Mouse (Mus musculus): Measurements from ENCODE around the gene AI661453.
"Not testable (repeated sequence)": the region's sequence is repeated elsewhere in the genome, so short reads cannot be mapped to it uniquely, and the experiment has no call there.

The AI661453 gene

DNA sequence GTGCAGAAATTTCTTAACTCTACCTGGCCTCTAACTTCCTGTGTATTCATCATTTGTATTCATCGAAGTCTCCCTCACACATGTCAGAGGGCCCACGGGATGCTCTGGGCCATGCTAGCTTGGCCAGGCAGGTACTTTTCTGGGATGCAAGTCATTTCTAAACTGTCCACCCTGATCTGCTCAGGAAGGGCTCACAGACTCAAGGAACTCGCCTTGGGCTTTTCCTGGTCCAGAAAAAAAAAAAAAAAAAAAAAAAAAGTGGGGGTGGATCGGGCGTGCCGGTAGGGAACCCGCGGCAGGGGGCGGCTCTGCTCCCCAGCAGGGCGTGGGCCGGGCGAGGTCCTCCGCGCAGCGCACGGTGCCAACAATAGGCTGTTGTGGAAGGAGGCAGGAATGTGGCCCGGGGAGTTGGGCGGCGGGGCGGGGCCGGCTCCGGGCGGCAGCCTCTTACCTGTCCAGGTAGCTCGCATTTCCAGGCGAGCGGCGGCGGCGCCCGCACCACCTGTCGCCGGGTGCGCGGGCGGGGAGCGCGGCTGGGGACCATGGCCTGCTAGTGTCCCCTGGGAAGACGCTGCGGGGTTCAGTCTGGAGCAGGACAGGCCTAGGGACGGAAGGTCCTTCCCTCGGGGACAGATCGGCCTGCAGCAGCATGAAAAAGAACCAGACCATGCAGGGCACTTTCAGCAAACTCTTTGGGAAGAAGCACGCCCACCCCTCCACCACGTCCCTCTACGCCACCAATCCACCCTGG lies at the start of gene AI661453:
Gene AI661453, plus strand, starts transcription at position 460 of the 751 bp plus-strand sequence.
- DNase-seq (ENCODE audit: low spot score in 2 of 2): no peak

DNA sequence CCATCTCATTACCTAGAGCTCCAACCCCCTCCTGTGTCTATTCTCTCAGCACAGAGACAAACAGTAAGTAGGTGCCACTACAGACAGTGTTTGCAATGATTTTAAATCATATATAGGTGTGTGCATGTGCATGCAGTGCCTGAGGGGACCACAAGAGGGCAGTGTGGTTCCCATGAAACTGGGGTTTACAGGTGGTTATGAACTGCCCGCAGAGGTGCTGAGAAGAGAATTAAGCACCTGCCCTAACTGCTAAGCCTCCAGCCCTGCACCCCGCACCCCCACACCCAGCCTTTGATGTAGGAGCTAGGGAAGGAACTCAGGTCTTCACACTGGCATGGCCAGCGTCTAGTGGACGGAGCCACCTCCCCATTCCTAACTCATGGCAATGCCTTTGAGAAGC lies 49.8 kb upstream of the AI661453 start:
- no peak for DNase-seq (ENCODE audit: low spot score in 2 of 2)

DNA sequence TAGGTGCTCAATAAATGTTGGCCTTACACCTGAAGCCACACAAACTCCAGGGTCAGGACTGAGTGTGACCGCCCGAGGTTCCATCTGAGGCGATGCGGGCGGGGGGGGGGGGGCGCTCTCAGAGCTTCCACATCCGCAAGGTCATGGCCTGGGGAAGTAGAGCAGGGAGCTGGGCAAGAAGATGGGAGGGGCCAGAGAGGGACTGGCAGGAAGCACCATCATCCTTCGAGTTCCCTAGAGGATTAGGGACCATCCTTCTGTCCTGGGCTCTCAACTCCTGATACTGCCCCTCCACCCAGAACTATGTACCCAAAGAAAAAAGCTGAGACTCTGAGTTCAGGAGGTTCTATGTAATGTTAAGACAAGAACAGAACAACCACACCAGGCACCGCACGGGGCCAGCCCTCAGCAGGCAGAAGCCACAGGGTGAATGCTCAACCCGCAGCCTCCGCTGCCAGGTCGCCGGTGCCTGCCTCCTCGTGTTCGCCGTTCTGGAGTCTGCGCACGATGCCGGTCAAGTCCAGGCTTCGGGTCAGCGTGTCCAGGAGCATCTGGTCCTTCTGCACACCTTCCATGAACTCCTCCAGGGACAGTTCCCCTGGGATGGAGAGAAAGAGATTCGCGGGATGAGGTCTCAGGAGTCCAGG lies 42.1 kb upstream of the AI661453 start:
- no peak for DNase-seq (ENCODE audit: low spot score in 2 of 2)

DNA sequence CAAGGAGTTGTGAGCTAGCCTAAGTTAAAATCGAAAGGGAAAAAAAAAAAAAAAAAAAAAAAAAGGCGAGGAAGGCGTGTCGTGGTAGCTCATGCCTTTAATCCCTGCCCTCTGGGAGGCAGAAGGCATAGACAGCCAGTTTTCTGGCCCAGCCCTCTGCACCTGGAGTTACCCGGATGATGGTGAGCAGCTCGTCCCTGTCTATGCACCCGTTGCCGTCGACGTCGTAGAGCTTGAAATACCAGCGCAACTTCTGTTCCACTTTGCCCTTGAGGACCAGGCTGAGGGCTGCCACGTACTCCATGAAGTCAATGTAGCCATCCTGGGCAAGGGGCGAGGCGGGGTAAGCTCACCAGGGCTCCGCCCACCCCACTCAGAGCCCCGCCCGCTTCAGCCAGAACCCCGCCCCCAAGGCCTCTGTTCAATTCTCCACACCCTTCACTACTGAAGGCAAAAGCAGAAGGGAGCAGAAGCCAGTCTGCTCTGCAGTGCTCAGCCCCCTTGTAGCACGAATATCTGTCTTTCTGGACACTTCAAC lies 41.0 kb upstream of the AI661453 start:
- DNase-seq (ENCODE audit: low spot score in 2 of 2): no peak

DNA sequence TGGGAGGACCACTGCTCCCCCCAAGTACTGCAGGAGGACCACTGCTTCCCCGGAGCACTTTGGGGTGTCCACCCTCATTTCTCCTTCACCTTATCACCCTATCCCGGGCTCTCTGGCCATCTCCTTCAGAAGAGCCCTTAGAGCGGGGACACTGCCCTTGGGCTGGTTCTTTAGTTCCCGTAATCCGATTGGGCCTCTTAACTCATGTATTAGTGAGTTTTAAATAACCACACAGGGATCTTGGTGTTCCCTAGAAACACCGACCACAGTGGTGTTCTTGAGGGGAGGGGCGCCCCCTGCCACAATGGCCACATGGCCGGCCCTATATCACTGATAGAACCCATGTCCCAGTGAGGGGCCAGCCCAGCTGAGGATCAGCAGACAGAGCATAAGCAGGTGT lies 37.3 kb upstream of the AI661453 start:
- no peak for DNase-seq (ENCODE audit: low spot score in 2 of 2)

DNA sequence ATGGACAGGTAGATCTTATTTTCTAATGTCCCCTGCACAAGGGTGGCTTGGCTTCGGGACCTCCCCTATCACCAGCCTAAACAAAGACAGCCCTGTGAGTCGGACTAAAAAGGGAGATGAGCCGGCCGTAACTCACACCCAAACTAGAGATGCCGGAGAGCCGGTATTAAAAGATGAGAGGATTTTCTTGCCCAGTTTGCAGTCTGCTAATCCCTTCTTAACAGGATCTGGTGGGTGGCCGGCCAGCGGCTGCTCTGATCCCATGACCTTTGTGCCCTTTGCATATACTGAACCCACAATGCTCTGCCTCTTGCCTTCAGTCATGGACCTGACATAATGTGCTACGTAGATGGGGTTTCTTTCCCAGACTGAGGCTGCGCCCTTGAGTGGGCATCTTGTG lies 36.0 kb upstream of the AI661453 start, which contains the start of gene Guca1a:
Gene Guca1a, minus strand, starts transcription at position 134 of the 400 bp plus-strand sequence.
- DNase-seq (ENCODE audit: low spot score in 2 of 2): no peak

DNA sequence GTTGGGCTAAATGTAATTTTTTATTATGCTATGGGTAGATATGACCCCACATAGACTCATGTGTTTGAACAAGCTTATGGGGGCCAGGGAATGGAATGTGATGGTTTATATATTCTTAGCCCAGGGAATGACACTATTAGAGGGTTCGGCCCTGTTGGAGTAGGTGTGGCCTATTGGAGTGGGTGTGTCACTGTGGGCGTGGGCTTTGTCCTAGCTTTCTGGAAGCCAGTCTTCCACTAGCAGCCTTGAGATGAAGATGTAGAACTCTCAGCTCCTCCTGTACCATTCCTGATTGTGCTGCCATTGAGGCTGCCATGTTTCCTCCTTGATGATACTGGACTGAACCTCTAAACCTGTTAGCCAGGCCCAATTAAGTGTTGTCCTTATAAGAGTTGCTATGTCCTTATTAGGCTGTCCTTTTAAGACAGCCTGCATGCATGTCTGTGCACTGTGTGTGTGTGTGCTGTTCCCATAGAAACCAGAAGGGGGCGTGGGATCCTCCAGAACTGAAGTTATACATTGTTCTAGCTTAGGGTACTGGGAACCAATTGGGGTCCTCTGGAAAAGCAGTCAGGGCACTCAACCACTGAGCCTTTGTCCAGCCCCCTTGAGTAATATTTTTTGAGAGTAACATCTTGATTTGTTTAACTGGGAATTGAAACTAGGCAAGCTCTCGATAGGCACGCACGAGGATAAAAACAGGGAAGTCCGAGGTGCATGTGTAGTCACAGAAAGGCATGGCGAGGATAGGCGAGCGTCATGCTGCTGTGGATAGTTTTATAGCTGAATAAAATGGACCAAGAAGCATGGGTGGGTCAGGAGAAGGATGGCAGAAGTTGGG lies 28.5 kb upstream of the AI661453 start:
- no peak for DNase-seq (ENCODE audit: low spot score in 2 of 2)

DNA sequence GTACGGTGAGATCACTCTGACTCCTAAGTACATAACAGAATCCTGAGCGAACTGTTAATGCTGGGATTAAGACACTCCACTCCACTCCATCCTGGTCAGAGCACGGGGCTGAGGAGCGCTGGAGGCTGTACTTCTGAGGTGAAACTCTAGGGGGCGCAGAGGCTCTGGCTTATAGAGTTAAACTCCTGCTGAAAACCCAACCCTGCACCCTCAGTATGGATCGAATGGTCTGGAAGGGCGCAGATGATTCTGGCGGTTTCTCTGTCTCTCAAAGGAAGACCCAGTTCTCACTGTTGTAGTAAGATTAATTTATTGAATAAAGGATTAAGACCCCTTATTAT lies 27.9 kb upstream of the AI661453 start:
- DNase-seq (ENCODE audit: low spot score in 2 of 2): peak in 1 of 2 experiments; percentile 47

DNA sequence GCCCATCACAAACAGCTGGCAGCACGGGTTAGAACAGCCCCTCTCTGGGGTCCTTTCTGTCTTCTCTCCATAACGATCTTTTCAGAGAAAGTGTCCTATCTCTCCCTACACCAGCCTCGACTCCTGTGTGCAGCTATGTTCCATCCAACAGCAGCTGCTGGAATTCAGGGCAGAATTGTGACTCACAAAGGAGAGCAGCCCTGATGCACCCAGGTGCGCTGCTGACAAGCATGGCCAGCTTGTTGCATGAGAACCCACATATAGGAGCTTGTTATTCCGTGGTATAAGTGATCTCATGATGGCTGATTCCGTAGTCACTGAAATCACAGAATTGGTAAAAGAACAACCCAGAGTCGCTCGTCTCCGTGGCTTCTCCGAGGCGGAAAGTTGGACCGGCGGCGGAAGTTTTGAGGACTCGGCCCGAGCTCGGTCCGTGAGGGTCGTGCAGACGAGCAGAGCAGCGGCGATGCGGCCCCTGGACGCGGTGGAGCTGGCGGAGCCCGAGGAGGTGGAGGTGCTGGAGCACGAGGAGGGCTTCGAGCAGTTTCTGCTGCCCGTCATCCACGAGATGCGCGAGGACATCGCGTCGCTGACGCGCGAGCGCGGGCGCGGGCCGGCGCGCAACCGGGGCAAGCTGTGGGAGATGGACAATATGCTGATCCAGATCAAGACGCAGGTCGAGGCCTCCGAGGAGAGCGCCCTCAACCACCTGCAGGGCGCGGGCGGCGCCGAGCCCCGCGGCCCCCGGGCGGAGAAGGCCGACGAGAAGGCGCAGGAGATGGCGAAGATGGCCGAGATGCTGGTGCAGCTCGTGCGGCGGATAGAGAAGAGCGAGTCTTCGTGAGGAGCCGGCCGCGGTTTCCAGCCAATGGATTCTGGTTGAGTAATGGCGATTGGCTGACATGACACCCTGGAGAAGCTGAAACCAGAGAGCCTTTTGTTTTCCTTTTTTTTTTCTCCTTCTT lies 26.2 kb upstream of the AI661453 start:
- DNase-seq (ENCODE audit: low spot score in 2 of 2): not testable (repeated sequence)

DNA sequence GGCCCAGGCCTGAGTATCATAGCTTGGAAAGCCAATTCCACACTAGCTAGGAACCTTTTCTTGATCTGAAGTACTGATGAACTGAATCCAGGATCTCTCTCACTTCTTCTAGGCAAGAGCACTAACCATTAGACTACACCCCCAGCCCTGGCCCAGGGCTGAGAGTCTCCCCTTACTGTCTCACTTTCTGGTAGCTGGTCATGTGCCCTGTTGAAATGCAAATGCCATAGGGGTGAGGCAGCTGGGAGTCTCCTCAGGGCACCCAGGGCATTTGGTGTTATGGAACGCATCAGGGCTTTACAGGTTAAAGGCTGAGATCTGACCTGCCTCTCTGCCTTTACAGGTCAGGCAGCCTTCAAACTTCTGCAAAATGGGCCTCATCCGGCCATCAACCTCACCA lies 16.2 kb upstream of the AI661453 start:
- DNase-seq (ENCODE audit: low spot score in 2 of 2): no peak

DNA sequence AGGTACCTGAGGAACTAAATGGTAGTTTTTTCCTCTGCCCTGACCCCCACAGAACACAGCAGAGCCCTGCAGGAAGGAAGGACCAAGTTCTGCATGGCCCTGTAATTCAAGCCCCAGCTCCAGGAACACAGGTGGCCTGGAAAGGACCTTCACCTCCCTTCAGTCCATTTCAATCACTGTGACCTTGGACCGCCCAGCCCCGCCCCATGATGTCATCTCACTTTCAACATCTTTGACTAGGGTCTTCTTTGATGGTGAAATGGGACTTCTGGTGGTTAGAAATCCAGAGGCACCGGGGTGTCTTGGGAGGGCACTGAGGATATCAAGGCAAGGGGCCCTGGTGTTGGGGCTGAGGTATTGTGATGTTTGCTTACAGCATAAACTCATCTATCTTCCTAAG lies 14.8 kb upstream of the AI661453 start:
- DNase-seq (ENCODE audit: low spot score in 2 of 2): no peak

DNA sequence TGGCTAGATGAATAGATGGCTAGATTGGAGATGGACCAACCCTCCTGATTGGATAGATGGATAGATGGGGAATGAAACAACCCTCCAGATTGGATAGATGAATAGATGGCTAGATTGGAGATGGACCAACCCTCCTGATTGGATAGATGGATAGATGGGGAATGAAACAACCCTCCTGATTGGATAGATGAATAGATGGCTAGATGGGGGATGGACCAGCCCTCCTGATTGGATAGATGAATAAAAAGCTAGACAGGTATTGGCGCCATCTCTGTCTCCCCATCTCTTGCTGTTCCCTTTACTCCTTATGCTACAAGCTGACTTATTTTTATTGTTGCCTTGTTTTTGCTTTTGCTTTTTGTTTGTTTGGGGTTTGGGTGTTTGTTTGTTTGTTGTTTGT lies 13.8 kb upstream of the AI661453 start:
- not testable (repeated sequence) for DNase-seq (ENCODE audit: low spot score in 2 of 2)

DNA sequence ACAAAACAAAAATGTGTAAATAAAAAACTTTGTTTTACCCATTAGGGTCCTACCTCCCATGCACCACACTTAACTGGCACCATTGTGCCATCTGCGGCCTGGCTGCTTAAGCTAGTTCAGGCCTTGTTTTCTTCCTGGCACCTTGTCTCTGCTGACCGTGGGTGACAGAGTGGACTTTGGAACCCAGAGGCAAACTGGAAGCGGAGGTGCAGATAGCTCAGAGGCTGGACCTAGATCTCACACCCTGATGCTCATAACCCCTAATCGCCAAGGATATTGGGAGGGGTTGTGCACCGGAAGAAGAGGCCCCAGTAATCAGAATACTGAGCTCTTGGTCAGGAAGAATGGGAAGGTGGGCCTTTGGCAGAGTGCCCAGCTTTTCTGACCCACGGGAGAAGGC lies 12.2 kb upstream of the AI661453 start:
- no peak for DNase-seq (ENCODE audit: low spot score in 2 of 2)

DNA sequence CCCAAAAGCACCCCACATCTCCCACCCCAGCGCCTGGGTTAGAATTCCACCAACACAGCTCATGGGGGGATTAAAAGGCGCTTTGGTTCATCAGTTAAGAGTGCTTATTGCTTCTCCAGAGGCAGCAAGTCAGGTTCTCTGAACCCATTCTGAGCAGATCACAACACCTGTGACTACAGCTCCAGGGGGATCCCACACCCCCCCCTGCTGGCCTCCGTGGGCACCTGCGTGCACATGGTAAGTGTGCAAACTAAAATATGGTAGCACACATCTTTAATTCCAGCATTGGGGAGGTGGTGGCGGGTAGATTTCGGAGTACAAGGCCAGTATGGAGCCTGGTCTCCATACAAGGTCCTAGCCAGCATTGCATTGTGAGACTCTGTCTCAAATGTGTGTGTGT lies 9.1 kb upstream of the AI661453 start:
- no peak for DNase-seq (ENCODE audit: low spot score in 2 of 2)

DNA sequence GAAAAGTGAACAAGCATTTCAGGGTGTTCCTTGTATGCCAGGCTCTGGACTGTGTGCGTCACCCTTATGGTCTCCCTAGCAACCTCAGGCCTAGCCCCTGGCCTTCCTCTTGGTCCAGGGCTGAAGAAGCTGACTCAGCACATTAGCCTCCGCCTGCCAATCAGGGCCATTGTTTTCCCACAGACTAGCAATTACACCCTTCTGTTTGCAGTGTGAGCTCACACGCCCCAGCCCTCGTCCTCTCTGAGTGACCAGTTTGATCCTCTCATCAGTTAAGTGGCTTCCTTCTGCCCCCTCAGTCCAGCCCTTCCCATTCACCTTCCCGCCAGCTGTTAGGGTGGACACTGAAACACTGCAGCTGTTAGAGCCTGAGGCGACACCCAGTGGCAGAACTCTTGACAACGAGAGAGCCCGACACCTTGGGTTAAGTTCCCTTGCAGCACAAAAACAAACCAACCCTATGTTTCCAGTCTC lies 7.5 kb upstream of the AI661453 start:
- no peak for DNase-seq (ENCODE audit: low spot score in 2 of 2)

DNA sequence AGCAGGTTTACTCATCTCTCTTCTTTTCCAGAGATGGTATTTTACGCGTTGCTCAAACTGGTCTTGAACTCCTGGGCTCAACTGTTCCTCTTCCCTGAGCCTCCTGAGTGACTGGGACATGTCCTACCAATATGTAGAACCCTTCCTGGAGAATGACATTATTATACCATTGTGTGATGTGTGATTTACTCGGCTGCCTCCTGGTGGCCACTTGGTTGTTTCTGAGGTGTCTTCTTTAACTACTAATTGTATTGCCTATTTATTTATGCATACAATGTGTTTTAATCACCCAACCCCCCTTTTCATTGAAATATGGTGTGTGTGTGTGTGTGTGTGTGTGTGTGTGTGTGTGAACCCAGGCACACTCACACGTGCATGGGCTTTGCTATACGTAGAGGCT lies 5.6 kb upstream of the AI661453 start:
- no peak for DNase-seq (ENCODE audit: low spot score in 2 of 2)

DNA sequence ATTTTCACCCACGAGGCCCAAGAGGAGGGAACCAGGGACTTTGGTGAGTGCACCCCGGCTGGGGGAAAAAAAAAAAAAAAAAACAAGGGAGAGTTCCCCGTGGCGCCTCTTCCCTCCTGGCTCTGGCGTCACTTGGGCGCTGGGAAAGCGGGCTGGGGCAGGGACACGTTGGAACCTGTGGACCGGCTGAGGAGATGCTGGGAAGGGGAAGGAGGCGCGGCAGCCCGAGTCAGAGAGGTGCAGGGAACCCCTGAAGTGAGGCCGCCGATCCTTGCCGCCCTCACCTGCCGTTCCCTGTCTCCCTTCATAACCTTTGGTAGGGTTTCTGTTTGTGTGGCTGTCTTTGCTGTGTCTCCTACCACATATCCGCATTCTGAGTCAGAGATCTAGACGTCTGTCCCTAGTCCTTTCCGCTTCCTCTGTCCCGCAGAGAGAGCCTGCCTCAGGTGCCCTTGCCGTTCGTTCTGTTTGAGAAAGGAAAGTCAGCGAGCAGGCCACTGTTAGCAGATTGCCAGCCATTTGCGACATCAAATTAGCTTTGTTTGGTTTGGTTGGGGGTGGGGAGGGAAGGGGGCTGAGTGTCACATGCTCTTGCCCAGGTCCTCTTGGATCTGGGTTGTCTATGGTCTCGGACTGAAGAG lies 612 bp downstream of the AI661453 start, which contains the start of gene 1700001C19Rik:
Gene 1700001C19Rik, minus strand, starts transcription at position 470 of the 641 bp plus-strand sequence.
- DNase-seq (ENCODE audit: low spot score in 2 of 2): no peak

DNA sequence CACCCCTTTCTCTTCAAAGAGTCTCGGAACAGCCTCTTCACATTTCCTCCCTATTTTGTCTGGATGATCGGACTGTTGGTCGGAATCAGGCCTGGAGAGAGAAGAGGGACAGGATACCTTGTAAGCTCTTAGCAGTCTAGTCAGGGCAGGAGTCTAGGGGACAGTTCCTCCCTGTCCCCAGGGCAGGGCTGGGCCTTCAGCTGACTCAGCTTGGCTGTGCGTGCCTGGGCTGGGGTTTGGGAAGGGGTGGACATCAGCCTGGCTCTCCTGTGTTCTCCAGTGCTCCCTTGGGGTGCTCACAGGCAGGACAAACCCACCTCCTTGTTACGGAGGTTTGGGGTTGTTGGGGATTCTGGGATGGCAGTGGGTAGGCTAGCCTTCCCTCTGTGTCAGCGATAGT lies 2.2 kb downstream of the AI661453 start:
- no peak for DNase-seq (ENCODE audit: low spot score in 2 of 2)

DNA sequence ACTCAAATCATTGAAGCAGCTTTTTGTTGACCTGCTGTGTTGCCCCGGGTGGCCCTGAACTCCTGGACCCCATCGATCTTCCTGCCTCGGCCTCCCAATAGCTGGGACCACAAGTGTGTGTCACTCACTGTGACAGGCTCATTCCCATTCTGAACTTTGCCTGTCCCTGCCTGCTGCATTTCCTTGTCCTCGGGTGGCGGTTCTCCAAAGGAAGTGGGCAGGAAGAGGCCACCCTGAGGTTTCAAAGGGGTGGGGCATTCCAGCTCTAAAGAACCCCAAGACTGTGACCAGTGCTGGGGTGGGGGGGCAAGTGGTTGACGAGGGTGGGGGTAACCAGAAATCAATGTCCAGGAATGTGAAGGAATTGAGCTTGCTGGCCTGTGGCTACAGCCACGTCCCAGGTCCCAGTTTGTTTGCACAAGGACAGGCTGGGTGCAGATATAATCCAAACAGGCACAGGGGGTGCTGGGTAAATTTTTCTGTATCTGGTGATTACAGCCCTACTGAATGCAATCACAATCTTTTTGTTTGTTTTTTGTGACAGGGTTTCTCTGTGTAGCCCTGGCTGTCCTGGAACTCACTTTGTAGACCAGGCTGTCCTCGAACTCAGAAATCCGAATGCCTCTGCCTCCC lies 3.1 kb downstream of the AI661453 start:
- no peak for DNase-seq (ENCODE audit: low spot score in 2 of 2)

DNA sequence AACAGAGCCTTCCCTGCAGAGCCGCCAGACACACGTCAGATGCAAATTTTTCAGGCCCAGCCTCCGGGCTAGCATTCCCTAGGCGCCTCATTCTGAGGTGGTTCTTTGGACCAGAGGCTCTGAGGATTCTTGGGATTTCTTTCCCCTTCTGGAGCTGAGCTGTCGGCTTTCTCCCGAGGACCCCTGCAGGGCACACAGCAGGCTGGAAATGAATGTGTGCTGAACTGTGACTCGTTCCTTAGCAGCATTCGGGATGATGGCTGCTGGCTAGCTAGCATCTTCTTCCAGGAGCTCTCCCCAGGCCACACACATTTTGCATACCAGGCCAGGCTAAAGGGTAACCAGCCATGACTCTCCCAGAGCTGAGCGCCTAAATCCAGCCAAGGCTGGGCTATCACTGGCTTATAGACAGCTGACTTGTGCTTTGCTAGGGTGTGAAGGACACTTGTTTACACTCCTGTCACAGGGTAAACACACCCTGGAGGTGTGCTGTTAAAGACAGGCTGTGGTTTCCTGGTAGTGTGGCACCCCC lies 4.0 kb downstream of the AI661453 start:
- DNase-seq (ENCODE audit: low spot score in 2 of 2): no peak

Data from right cerebral cortex, postnatal 10 days (tissue).